Mouse (Mus musculus) lung, embryonic 16.5 days (tissue): ENCODE data around the gene Itgb4. TPM values are rescaled to one million over a fixed set of nuclear protein-coding genes. Genes with fewer than 3 reads are reported as not detected.

Source experiments
- ATAC-seq: fragments of 200-750 bp; cut with Nextera tagmentation; 2 replicates; pipeline ENCODE4 v1.8.0; 2017; ENCODE audit warnings: low read depth, mild to moderate bottlenecking, moderate library complexity
- H3K27ac ChIP-seq: fragments of 300-500 bp; sonication (generic); 2 replicates; pipeline ENCODE4 v1.5.1; 2014; ENCODE audit warnings: mild to moderate bottlenecking, control low read depth, low read length
- H3K27me3 ChIP-seq: fragments of 300-500 bp; sonication (generic); 2 replicates; pipeline ENCODE4 v1.6.1; 2014; ENCODE audit warnings: low read depth, low read length, mixed read lengths; ENCODE audit not compliant: control insufficient read depth, insufficient read depth
- H3K36me3 ChIP-seq: fragments of 300-500 bp; sonication (generic); 2 replicates; pipeline ENCODE4 v1.6.1; 2014; ENCODE audit warnings: low read length; ENCODE audit not compliant: control insufficient read depth, insufficient read depth
- H3K4me1 ChIP-seq: fragments of 300-500 bp; sonication (generic); replicated peaks from 2 replicates; pipeline ENCODE4 v1.6.1; 2014; ENCODE audit warnings: low read length, mixed read lengths; ENCODE audit not compliant: control insufficient read depth, insufficient read depth
- H3K4me2 ChIP-seq: fragments of 300-500 bp; sonication (generic); 2 replicates; pipeline ENCODE4 v1.6.1; 2014; ENCODE audit warnings: low read depth, low read length, control low read depth
- H3K4me3 ChIP-seq: fragments of 300-500 bp; sonication (generic); 2 replicates; pipeline ENCODE4 v1.5.1; 2014; ENCODE audit warnings: mild to moderate bottlenecking, low read length, control low read depth
- H3K9ac ChIP-seq: fragments of 300-500 bp; sonication (generic); 2 replicates; pipeline ENCODE4 v1.6.1; 2014; ENCODE audit warnings: low read length, control low read depth
- H3K9me3 ChIP-seq: fragments of 300-500 bp; sonication (generic); 2 replicates; pipeline ENCODE4 v1.6.1; 2016; ENCODE audit warnings: low read length; ENCODE audit not compliant: control insufficient read depth
- WGBS: fragments of 180-500 bp; shearing (Covaris S2); extraction: QIAGEN DNeasy Blood & Tissue Kit; methylation state at CpG from one replicate; pipeline ENCODE4 v1.1.7; 2014; 5-methylcytosine and 5-hydroxymethylcytosine counted together
- polyA plus RNA-seq: library from polyadenylated mRNA; unstranded; fragments of >200 nt; fragmentation: Nextera tagmentation; extraction: Ambion mirVana; gene quantifications from 2 replicates; pipeline ENCODE4 v1.2.1, GENCODE M21; 2015

Itgb4 gene
- polyA plus RNA-seq, 1 experiment from 2014 or later, result 3.4 TPM

DNA sequence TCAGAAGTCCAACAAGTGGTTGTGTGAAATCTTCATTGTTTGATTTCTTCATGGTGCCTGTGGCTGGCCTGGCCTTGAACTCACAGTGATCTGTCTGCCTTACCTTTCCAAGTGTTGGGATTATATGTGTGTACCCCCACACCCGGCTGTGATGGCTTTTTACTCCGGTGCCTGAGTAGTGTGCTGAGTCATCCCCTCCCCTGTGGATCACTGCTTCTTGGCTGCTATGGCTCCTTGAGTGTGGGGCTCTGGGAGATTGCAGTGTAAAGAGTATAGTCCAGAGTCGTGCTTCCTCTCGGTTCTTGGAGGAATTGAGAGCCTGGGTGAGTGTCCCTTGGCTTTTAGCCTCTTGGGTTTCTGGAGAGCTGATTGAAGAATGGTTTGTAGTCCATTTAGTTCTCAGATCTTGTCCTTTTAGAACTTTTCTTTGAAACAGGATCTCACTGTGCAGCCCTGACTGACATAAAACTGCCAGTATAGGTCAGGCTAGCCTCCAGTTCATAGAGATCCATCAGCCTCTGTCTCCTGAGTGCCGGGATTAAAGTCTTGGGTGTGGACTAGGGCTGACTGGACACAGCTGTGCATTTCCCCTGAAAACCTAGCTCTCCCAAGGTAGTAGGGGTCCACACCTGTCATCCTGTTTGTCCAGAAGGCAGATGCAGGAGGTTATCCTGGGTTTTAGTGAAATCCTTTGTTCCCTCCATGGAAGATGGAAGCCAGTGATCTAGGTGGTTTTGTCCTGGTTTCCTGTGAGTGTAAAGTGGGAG is 68.0 kb downstream of the Itgb4 start:
- peaks cover 28% of the 10 kb centered on the region for H3K36me3 ChIP-seq
- no peak for ATAC-seq
- no peaks in the 10 kb centered on the region for H3K27me3 ChIP-seq
- H3K9me3 ChIP-seq, result 0 out of 2 replicates have a peak, but pooled peaks cover 2% of the 10 kb centered on the region
- no peak overlapping the region for H3K4me3 ChIP-seq
- H3K4me1 ChIP-seq, result no peaks in the 10 kb centered on the region
- no peak overlapping the region for H3K27ac ChIP-seq
- WGBS, result 85% methylated on average over 5 of the region's 5 CpGs
- H3K9ac ChIP-seq, result no peak overlapping the region
- no peak overlapping the region for H3K4me2 ChIP-seq

DNA sequence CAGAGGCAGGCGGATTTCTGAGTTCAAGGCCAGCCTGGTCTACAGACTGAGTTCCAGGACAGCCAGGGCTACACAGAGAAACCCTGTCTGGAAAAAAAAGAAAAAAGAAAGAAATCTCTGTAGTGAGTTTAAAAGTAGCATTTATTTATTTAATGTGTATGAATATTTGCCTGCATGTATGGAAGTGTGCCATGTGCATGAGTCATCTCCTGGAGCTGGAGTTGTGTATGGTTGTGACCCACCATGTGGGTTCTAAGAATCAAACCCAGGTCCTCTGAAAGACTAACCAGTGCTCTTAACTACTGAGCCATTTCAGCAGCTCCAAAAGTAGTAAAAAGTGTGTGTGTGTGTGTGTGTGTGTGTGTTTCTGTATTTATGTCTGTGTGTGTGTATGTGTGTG is 68.8 kb downstream of the Itgb4 start:
- no peaks in the 10 kb centered on the region for H3K27me3 ChIP-seq
- H3K27ac ChIP-seq, result no peak overlapping the region
- WGBS, result 91% methylated on average over 1 of the region's 1 CpGs
- H3K4me2 ChIP-seq, result no peak overlapping the region
- H3K4me1 ChIP-seq, result no peaks in the 10 kb centered on the region
- H3K9me3 ChIP-seq, result 0 out of 2 replicates have a peak, but pooled peaks cover 2% of the 10 kb centered on the region
- H3K4me3 ChIP-seq, result no peak overlapping the region
- no peak for ATAC-seq
- H3K9ac ChIP-seq, result no peak overlapping the region
- H3K36me3 ChIP-seq, result peaks cover 35% of the 10 kb centered on the region

DNA sequence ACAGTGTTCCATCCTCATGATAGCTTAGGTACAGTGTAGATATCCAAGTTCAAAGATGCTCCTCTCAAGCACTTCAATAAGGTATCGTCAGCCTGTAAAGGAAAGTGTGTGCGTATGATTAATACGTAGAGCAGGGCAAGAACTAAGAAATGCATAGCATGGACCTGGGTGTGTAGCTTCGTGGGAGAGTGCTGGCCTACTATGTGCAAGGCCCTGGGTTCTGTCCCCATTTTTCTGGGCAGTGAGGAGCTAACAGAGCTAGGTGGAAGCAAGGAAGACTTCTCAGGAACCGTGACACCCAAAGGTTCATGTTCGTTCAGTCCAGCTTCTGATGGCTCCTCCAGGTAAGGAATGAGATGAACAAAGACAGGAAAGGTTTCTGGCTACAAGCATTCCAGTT is 70.7 kb downstream of the Itgb4 start:
- Histone ChIP-seq H3K27me3 (no peaks in the 10 kb centered on the region), H3K27ac (no peak overlapping the region), H3K4me2 (no peak overlapping the region), H3K4me3 (no peak overlapping the region), H3K4me1 (no peaks in the 10 kb centered on the region), H3K9ac (no peak overlapping the region), H3K9me3 (peaks cover 7% of the 10 kb centered on the region), H3K36me3 (peaks cover 39% of the 10 kb centered on the region)
- 92% methylated on average over 6 of the region's 6 CpGs for WGBS
- ATAC-seq, result no peak

DNA sequence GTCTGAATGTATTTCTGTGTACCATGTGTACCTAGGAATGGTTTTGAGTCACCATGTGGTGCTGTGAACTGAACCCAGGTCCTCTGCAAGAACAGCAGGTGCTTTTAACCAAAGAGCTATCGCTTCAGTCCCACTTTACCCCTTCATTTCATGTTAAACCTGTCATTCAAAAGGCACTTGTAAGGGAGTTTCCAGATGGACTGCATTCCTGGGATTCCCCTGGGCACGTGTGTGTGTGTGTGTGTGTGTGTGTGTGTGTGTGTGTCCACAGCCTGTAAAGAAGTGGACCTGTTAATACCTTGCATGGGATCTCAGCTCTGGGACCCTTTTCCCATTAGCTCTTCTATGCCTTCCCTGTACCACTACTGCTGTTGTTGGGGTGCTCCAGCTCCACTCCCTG is 75.1 kb downstream of the Itgb4 start:
- no peaks in the 10 kb centered on the region for H3K27me3 ChIP-seq
- no peak overlapping the region for H3K4me3 ChIP-seq
- H3K36me3 ChIP-seq, result peaks cover 59% of the 10 kb centered on the region
- no peak overlapping the region for H3K27ac ChIP-seq
- no peak for ATAC-seq
- H3K4me2 ChIP-seq, result no peak overlapping the region
- 64% methylated on average over 2 of the region's 2 CpGs for WGBS
- peaks cover 5% of the 10 kb centered on the region for H3K9me3 ChIP-seq
- H3K4me1 ChIP-seq, result no peaks in the 10 kb centered on the region
- no peak overlapping the region for H3K9ac ChIP-seq

DNA sequence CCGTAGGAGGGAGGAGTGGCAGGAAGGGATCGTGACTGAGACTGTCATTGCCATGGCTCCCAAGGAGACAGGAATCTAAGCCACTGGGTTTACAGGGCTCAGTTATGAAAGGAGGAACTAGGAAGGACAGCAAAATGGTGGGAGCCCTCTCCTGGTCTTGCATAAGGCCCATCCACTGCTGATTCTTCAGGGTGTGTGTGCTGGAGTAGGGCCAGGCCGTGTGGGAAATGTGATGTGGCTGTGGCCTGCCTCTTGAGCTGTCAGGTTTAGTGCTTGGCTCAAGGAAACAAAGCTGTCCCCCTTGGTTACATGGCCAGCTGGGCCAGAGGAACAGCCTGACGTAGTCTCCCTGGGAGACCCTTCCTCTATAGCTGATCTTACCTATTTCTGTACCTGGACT is 75.7 kb downstream of the Itgb4 start:
- H3K4me1 ChIP-seq, result no peaks in the 10 kb centered on the region
- peaks cover 5% of the 10 kb centered on the region for H3K9me3 ChIP-seq
- no peak overlapping the region for H3K9ac ChIP-seq
- H3K27ac ChIP-seq, result no peak overlapping the region
- ATAC-seq, result no peak
- H3K4me2 ChIP-seq, result no peak overlapping the region
- peaks cover 64% of the 10 kb centered on the region for H3K36me3 ChIP-seq
- no peak overlapping the region for H3K4me3 ChIP-seq
- H3K27me3 ChIP-seq, result no peaks in the 10 kb centered on the region
- 82% methylated on average over 4 of the region's 4 CpGs for WGBS

DNA sequence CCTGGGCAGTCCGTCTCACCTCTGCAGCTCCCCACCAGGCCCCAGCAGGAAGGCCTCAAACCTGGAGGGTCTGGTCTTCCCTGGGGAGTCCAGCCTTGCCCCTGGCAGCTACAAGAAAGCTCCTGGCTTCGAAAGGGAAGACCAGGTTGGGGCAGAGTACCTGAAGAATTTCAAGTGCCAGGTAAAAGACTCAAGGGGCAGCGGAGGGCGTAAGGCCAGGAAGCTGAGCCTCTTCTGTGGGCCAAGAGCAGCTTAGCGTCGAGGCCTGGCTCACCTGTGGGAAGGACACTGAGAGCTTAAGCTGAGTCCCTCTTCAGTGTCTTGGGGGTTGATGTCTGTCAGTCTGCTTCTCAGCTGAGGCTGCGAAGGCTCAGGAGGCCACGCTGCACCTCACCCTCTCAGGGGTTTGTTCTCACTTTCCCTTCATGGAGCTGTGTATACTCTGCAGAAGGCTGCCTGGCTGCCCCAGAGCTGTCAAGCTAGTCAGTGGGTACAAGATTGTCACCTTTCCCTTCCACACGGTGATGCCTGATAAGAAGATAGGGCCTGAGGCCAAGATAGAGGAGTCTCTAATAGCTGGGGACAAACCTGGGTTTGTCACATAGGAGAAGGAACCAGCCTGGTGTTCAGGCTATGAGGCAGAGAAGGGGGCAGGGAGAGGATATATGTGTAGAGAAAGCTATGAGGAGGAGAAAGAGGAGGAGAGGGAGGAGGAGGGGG is 79.2 kb downstream of the Itgb4 start:
- no peak overlapping the region for H3K9ac ChIP-seq

DNA sequence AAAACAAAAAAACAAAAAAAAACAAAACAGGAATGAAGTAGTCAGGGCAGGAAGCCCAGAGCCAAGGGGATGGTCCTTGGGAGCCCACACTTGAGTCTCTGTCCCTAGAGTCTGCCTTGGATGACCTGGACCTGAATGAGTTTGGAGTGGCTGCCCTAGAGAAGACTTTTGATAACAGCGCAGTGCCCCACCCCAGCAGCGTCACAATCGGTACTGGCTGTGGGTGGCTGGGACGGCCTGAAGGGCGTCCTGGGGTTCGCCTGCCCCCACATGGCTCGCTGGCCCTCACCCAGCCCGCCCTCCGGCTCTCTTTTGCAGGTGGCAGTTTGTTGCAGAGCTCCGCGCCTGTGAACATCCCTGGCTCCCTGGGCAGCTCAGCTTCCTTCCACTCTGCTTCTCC is 81.4 kb downstream of the Itgb4 start:
- Histone ChIP-seq H3K4me2 (no peak overlapping the region), H3K4me1 (no peaks in the 10 kb centered on the region), H3K4me3 (no peak overlapping the region), H3K9ac (no peak overlapping the region), H3K9me3 (no peaks in the 10 kb centered on the region), H3K36me3 (peaks cover 65% of the 10 kb centered on the region), H3K27ac (no peak overlapping the region), H3K27me3 (no peaks in the 10 kb centered on the region)
- ATAC-seq, result no peak
- 88% methylated on average over 11 of the region's 11 CpGs for WGBS

More for the DNA sequence above, 79.2 kb downstream of the Itgb4 start:
- Histone ChIP-seq H3K36me3 (peaks cover 70% of the 10 kb centered on the region), H3K4me1 (no peaks in the 10 kb centered on the region), H3K9me3 (peaks cover 5% of the 10 kb centered on the region), H3K4me3 (no peak overlapping the region), H3K4me2 (no peak overlapping the region), H3K27ac (0 out of 2 replicates have a peak overlapping the region, but pooled peaks have one; percentile 0), H3K27me3 (no peaks in the 10 kb centered on the region)
- ATAC-seq, result peak; percentile 18; the same call in 1 of the 2 replicates
- WGBS, result 73% methylated on average over 9 of the region's 9 CpGs

DNA sequence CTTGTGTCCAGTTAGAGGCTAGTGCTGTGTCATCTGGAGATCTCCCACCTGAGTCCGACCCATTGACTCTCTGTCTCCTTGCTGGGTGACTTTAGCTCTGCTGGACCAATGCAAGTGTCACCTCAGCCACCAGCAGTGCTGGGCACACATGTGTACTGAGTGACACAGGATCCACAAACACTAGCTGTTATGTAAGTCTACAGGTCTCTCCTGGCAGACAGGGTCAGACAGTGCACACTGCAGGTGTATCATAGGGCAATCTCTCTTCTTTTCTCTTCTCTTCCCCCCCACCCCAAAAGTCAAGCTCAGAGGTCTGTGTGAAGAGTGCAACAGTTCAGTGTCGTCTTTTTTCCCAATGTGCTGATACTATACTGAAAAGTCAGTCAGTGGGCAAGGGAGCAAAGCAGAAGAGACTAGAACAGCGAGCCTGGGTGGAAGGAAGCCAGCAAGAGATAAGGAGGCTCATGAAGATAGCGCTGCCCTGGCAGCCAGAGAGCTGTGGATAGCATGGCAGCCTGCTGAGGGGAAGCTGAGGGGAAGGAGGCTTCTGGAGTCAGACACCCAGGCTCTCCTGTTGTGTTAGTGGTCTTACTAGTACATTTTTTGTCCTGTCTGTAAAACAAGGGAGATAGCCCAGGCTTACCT is 82.8 kb downstream of the Itgb4 start:
- no peak overlapping the region for H3K4me3 ChIP-seq
- no peaks in the 10 kb centered on the region for H3K4me1 ChIP-seq
- peaks cover 61% of the 10 kb centered on the region for H3K36me3 ChIP-seq
- H3K9ac ChIP-seq, result no peak overlapping the region
- no peak overlapping the region for H3K4me2 ChIP-seq
- 69% methylated on average over 4 of the region's 4 CpGs for WGBS
- no peaks in the 10 kb centered on the region for H3K27me3 ChIP-seq
- no peak overlapping the region for H3K27ac ChIP-seq
- no peak for ATAC-seq
- no peaks in the 10 kb centered on the region for H3K9me3 ChIP-seq
